Mouse (Mus musculus): ENCODE data around the gene D8Ertd738e. TPM values are rescaled to one million over a fixed set of nuclear protein-coding genes. Genes with fewer than 3 reads are reported as not detected.

Gene D8Ertd738e
- polyA plus RNA-seq, 1 experiment from 2014 or later: 183 TPM

- Histone ChIP-seq H3K4me3 (replicated peaks) (peak overlapping the region; percentile 90), H3K9me3 (replicated peaks) (no peaks in the 10 kb centered on the region), H3K4me1 (replicated peaks) (peaks cover 27% of the 10 kb centered on the region), H3K36me3 (replicated peaks) (no peaks in the 10 kb centered on the region), H3K27ac (replicated peaks) (0 out of 2 replicates have a peak overlapping the region, but pooled peaks have one; percentile 67), H3K27me3 (no peaks in the 10 kb centered on the region), H3K4me2 (peak overlapping the region; percentile 94), H3K9ac (peak overlapping the region; percentile 93)
- ATAC-seq (ENCODE audit: insufficient read depth): no peak
- WGBS (ENCODE audit: insufficient replicate concordance): 23% methylated on average over 10 of the region's 10 CpGs
These were observed 13.6 kb downstream of the D8Ertd738e start for GRCm38 (mm10) chr8:84235746-84236409.

- Histone ChIP-seq H3K4me1 (replicated peaks) (peaks cover 25% of the 10 kb centered on the region), H3K9me3 (replicated peaks) (no peaks in the 10 kb centered on the region), H3K4me2 (no peak overlapping the region), H3K36me3 (replicated peaks) (peaks cover 4% of the 10 kb centered on the region; the same call in 1 of the 2 replicates), H3K27ac (replicated peaks) (no peak overlapping the region), H3K4me3 (replicated peaks) (no peak overlapping the region), H3K27me3 (no peaks in the 10 kb centered on the region), H3K9ac (no peak overlapping the region)
- WGBS (ENCODE audit: insufficient replicate concordance): 71% methylated on average over 2 of the region's 2 CpGs
- ATAC-seq (ENCODE audit: insufficient read depth): no peak
These were observed 16.5 kb downstream of the D8Ertd738e start for GRCm38 (mm10) chr8:84233055-84233454.

- Histone ChIP-seq H3K36me3 (replicated peaks) (peaks cover 8% of the 10 kb centered on the region; the same call in 1 of the 2 replicates), H3K27me3 (no peaks in the 10 kb centered on the region), H3K27ac (replicated peaks) (no peak overlapping the region), H3K9ac (no peak overlapping the region), H3K4me2 (no peak overlapping the region), H3K9me3 (replicated peaks) (no peaks in the 10 kb centered on the region), H3K4me3 (replicated peaks) (no peak overlapping the region), H3K4me1 (replicated peaks) (peaks cover 6% of the 10 kb centered on the region)
- 66% methylated on average over 17 of the region's 17 CpGs for WGBS (ENCODE audit: insufficient replicate concordance)
- no peak for ATAC-seq (ENCODE audit: insufficient read depth)
These were observed 18.8 kb downstream of the D8Ertd738e start for GRCm38 (mm10) chr8:84230735-84231134.

GRCm38 (mm10) chr8:84223322-84224029, 26.0 kb downstream of the D8Ertd738e start:
- no peak for ATAC-seq (ENCODE audit: insufficient read depth)
- H3K4me2 ChIP-seq: no peak overlapping the region
- H3K4me3 ChIP-seq (replicated peaks): no peak overlapping the region
- no peak overlapping the region for H3K27ac ChIP-seq (replicated peaks)
- H3K27me3 ChIP-seq: no peaks in the 10 kb centered on the region
- 76% methylated on average over 21 of the region's 21 CpGs for WGBS (ENCODE audit: insufficient replicate concordance)
- H3K9ac ChIP-seq: no peak overlapping the region
- H3K9me3 ChIP-seq (replicated peaks): no peaks in the 10 kb centered on the region
- H3K36me3 ChIP-seq (replicated peaks): peaks cover 8% of the 10 kb centered on the region
- H3K4me1 ChIP-seq (replicated peaks): peaks cover 15% of the 10 kb centered on the region

- Histone ChIP-seq H3K9ac (no peak overlapping the region), H3K27me3 (no peaks in the 10 kb centered on the region), H3K4me2 (no peak overlapping the region), H3K9me3 (replicated peaks) (no peaks in the 10 kb centered on the region), H3K27ac (replicated peaks) (peak overlapping the region; percentile 72), H3K4me1 (replicated peaks) (peaks cover 15% of the 10 kb centered on the region), H3K36me3 (replicated peaks) (peaks cover 12% of the 10 kb centered on the region), H3K4me3 (replicated peaks) (no peak overlapping the region)
- 51% methylated on average over 9 of the region's 9 CpGs for WGBS (ENCODE audit: insufficient replicate concordance)
- ATAC-seq (ENCODE audit: insufficient read depth): 0 out of 2 replicates have a peak, but pooled peaks have one; percentile 22
These were observed 26.9 kb downstream of the D8Ertd738e start for GRCm38 (mm10) chr8:84222566-84223165.

- Histone ChIP-seq H3K36me3 (replicated peaks) (peaks cover 11% of the 10 kb centered on the region), H3K27ac (replicated peaks) (no peak overlapping the region), H3K4me3 (replicated peaks) (no peak overlapping the region), H3K27me3 (no peaks in the 10 kb centered on the region), H3K9me3 (replicated peaks) (no peaks in the 10 kb centered on the region), H3K4me1 (replicated peaks) (peaks cover 15% of the 10 kb centered on the region), H3K4me2 (no peak overlapping the region), H3K9ac (no peak overlapping the region)
- ATAC-seq (ENCODE audit: insufficient read depth): no peak
- 45% methylated on average over 7 of the region's 7 CpGs for WGBS (ENCODE audit: insufficient replicate concordance)
These were observed 29.4 kb downstream of the D8Ertd738e start for GRCm38 (mm10) chr8:84220105-84220504.

- Histone ChIP-seq H3K4me3 (replicated peaks) (no peak overlapping the region), H3K9ac (no peak overlapping the region), H3K27ac (replicated peaks) (no peak overlapping the region), H3K4me1 (replicated peaks) (peaks cover 12% of the 10 kb centered on the region), H3K27me3 (no peaks in the 10 kb centered on the region), H3K36me3 (replicated peaks) (peaks cover 8% of the 10 kb centered on the region), H3K4me2 (no peak overlapping the region), H3K9me3 (replicated peaks) (no peaks in the 10 kb centered on the region)
- 77% methylated on average over 5 of the region's 5 CpGs for WGBS (ENCODE audit: insufficient replicate concordance)
- ATAC-seq (ENCODE audit: insufficient read depth): no peak
These were observed 31.4 kb downstream of the D8Ertd738e start for GRCm38 (mm10) chr8:84218143-84218542.

GRCm38 (mm10) chr8:84217206-84217605, 32.3 kb downstream of the D8Ertd738e start:
- 85% methylated on average over 11 of the region's 11 CpGs for WGBS (ENCODE audit: insufficient replicate concordance)
- Histone ChIP-seq H3K9ac (no peak overlapping the region), H3K27ac (replicated peaks) (no peak overlapping the region), H3K4me2 (no peak overlapping the region), H3K9me3 (replicated peaks) (no peaks in the 10 kb centered on the region), H3K4me3 (replicated peaks) (no peak overlapping the region), H3K36me3 (replicated peaks) (peaks cover 13% of the 10 kb centered on the region), H3K27me3 (no peaks in the 10 kb centered on the region), H3K4me1 (replicated peaks) (0 out of 2 replicates have a peak, but pooled peaks cover 4% of the 10 kb centered on the region)
- no peak for ATAC-seq (ENCODE audit: insufficient read depth)

- H3K9me3 ChIP-seq (replicated peaks): no peaks in the 10 kb centered on the region
- ATAC-seq (ENCODE audit: insufficient read depth): no peak
- peaks cover 17% of the 10 kb centered on the region for H3K36me3 ChIP-seq (replicated peaks)
- H3K27me3 ChIP-seq: no peaks in the 10 kb centered on the region
- no peak overlapping the region for H3K27ac ChIP-seq (replicated peaks)
- peaks cover 20% of the 10 kb centered on the region for H3K4me1 ChIP-seq (replicated peaks)
- no peak overlapping the region for H3K4me2 ChIP-seq
- 66% methylated on average over 4 of the region's 4 CpGs for WGBS (ENCODE audit: insufficient replicate concordance)
- no peak overlapping the region for H3K4me3 ChIP-seq (replicated peaks)
- no peak overlapping the region for H3K9ac ChIP-seq
These were observed 36.2 kb downstream of the D8Ertd738e start for GRCm38 (mm10) chr8:84213277-84213676.

- 80% methylated on average over 31 of the region's 31 CpGs for whole genome bisulfite sequencing (ENCODE audit: insufficient replicate concordance)
- no peak overlapping the region for H3K4me2 ChIP-seq
- ATAC-seq (ENCODE audit: insufficient read depth): no peak
- no peak overlapping the region for H3K9ac ChIP-seq
- peaks cover 28% of the 10 kb centered on the region for H3K4me1 ChIP-seq (replicated peaks)
- no peak overlapping the region for H3K27ac ChIP-seq (replicated peaks)
- H3K36me3 ChIP-seq (replicated peaks): peaks cover 14% of the 10 kb centered on the region
- H3K9me3 ChIP-seq (replicated peaks): no peaks in the 10 kb centered on the region
- H3K4me3 ChIP-seq (replicated peaks): no peak overlapping the region
- no peaks in the 10 kb centered on the region for H3K27me3 ChIP-seq
These were observed 37.5 kb downstream of the D8Ertd738e start for GRCm38 (mm10) chr8:84211881-84212563.

- H3K36me3 ChIP-seq (replicated peaks): peaks cover 17% of the 10 kb centered on the region
- no peak overlapping the region for H3K4me3 ChIP-seq (replicated peaks)
- H3K4me2 ChIP-seq: no peak overlapping the region
- H3K27me3 ChIP-seq: no peaks in the 10 kb centered on the region
- ATAC-seq (ENCODE audit: insufficient read depth): no peak
- H3K27ac ChIP-seq (replicated peaks): no peak overlapping the region
- peaks cover 28% of the 10 kb centered on the region for H3K4me1 ChIP-seq (replicated peaks)
- WGBS (ENCODE audit: insufficient replicate concordance): 75% methylated on average over 3 of the region's 3 CpGs
- no peak overlapping the region for H3K9ac ChIP-seq
- no peaks in the 10 kb centered on the region for H3K9me3 ChIP-seq (replicated peaks)
These were observed 38.3 kb downstream of the D8Ertd738e start for GRCm38 (mm10) chr8:84211202-84211601.
